Mouse (Mus musculus): ENCODE measurements around the gene Apoc2.
"Not testable (repeated sequence)": the region's sequence is repeated elsewhere in the genome, so short reads cannot be mapped to it uniquely, and the experiment has no call there.

Apoc2 gene

GRCm38 (mm10) chr7:19698907-19699826 lies 21.4 kb upstream of the Apoc2 start, which contains the start of gene Apoe:
Gene Apoe (minus strand): TSS chr7:19699188.
- DNase-seq (ENCODE audit: low spot score), result no peak

DNA sequence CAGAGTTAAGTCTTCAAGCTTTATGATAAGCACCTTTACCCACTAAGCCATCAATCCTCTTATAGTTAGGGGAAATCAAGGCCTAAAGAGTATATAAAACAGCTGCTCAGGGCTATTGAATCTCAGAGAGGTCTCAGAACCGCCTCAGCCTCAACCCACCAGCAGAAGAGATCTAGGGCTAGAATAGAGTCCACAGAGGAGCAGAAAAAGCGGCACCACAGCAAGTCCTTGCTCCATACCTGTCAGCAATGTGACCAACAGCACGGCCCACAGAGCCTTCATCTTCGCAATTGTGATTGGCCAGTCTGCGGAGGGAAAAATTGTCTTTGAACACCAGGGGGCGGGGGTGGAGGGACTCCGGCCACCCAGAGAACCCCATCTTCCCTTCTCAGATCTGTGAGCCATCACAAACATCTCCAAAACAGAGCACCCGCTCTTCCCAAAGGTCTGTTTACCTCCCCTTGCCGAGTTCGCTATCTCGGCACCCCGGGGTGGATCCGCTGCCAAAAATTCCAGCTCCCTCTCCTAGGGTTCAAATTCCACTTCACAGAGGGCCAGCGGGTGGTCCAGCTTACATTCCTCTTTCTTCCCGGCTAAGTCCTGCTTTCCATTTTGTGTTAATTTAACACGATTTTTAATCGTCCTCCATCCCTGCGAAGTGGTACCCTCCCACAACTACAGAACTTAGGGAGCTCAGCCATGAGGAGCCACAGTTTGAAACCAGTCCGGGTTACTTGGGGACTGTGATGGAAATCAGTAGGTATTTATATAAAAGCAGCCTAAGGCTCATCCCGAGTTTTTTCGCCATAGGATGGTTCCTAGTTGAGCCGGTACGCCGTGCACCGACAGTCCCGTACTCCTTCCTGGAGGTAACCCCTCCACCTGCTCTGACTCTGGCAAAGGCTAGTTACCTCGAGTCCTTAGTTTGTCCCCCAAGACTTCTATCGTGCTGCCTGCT lies 20.5 kb upstream of the Apoc2 start:
- no peak for DNase-seq (ENCODE audit: low spot score)

DNA sequence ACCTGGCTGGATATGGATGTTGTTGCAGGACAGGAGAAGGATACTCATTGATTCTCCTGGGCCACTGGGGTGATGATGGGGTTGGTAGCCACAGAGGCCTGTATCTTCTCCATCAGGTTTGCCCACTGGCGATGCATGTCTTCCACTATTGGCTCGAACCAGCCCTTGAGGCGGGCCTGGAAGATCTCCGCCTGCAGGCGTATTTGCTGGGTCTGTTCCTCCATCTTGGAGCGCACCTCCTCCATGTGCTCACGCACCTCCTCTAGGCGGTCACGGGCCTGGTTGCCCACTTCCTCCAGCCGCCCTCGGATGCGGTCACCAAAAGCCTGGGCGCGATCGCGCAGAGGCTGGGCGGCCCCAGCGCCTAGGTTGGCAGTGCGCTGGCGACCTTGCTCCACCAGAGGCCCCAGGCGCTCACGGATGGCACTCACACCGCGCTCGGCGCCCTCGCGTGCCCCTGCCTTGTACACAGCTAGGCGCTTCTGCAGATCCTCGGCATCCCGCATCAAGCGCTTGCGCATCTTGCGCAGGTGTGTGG lies 18.7 kb upstream of the Apoc2 start:
- DNase-seq (ENCODE audit: low spot score), result no peak

GRCm38 (mm10) chr7:19695881-19696280 lies 18.1 kb upstream of the Apoc2 start:
- no peak for DNase-seq (ENCODE audit: low spot score)

DNA sequence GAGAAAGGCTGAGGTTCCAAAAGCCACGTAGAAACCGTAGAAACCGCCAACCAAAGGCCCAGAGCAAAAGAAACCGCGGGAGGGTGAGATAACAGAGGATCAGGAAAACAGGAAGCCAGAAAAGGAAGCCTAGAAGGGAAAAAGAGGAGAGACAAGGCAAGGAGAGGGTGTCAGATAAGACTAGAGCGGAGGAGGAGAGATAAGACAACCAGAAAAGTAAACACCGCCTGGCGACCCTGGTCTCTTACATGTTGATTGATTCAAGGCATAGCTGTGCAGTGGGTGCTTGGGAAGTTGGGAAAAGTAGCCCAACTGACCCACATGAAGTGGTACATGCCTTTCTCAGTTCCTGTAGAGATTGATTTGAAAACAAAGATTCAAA lies 17.5 kb upstream of the Apoc2 start:
- DNase-seq (ENCODE audit: low spot score), result no peak

- DNase-seq (ENCODE audit: low spot score), result no peak
Observed at GRCm38 (mm10) chr7:19694336-19695212, 16.8 kb upstream of the Apoc2 start.

DNA sequence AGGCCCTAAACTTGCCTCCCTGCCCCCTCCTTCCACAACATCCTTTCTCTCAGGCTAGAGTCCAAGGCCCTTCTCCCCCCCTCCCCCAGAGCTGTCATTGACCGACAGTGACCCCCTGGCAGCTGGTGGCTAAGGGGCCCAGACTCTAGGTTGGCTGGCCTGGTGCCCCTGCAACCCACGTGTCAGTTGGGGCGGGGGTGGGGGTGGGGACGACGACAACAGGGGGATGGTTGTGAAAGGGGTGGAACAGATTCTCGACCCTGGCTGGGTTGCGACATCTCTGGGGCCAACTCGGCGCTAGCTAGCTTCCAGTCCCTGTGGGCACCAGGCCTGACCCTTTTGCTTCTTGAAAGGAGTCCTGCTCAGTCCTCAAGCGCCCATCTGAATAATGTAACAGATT lies 15.7 kb upstream of the Apoc2 start:
- DNase-seq (ENCODE audit: low spot score), result no peak

- DNase-seq (ENCODE audit: low spot score), result no peak
Observed at GRCm38 (mm10) chr7:19691873-19692865, 14.4 kb upstream of the Apoc2 start, which contains the start of gene Apoc1. Gene Apoc1 (minus strand): TSS chr7:19692660.

- DNase-seq (ENCODE audit: low spot score), result no peak
Observed at GRCm38 (mm10) chr7:19691434-19691833, 13.7 kb upstream of the Apoc2 start.

DNA sequence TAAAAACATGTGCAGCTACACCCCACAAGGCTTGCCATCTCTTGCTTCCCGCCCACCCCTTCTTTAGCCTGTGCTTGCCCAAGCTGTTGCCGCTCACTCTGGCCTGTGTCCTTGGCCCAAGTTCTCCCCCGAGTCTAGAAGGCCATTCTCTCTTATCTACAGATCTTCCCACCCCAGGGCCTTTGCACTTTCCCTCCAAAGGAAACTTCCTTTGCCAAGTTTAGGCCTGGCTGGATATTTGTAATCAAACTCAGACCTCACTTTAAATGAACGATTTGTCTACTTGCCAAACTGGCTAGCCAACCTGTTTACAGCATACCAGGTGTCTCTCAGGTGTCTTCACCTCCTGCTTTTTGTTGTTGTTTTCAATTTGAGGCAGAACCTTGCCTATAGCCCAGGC lies 13.1 kb upstream of the Apoc2 start:
- no peak for DNase-seq (ENCODE audit: low spot score)

- DNase-seq (ENCODE audit: low spot score), result no peak
Observed at GRCm38 (mm10) chr7:19688611-19689010, 10.9 kb upstream of the Apoc2 start.

DNA sequence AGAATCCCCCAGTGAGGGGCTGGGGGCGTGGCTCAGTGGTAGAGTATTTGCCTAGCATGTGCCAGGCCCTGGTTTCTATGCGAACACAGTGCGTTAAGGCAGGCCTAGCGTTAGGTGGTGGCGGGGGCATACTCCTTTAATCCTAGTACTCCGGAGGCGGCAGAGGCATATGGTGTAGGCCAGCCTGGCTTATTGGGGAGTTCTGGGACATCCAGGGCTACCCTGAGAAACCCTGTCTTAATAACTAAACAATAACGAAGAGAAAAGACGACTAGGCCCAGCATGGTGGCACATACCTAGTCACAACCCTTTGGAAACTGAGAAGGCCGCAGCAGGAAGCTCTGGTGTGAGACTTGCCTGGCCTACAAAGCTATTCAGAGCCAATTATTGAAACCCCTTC lies 10.4 kb upstream of the Apoc2 start:
- no peak for DNase-seq (ENCODE audit: low spot score)

GRCm38 (mm10) chr7:19686927-19687583 lies 9.3 kb upstream of the Apoc2 start:
- DNase-seq (ENCODE audit: low spot score), result not testable (repeated sequence)

- DNase-seq (ENCODE audit: low spot score), result no peak
Observed at GRCm38 (mm10) chr7:19686521-19686920, 8.8 kb upstream of the Apoc2 start.

DNA sequence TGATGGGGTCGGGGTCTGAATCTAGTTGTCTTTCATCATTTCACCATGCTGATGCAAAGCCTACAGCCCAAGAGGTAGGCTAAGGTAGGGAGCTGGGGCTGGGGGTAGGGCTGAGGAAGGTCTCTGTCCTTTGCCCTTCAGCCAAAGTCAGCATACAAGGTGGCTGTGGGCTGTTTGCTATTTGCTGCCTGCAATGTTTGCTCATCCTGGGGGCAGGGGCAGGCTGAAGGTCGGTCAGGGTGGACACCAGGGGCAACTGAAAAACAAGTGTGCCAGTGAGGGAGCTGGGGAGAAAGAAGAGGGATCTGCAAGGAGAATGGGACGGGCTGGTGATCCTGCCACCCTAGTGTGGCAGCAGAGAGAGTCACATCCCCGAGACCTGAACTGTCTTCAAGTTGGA lies 7.6 kb upstream of the Apoc2 start:
- no peak for DNase-seq (ENCODE audit: low spot score)

GRCm38 (mm10) chr7:19683771-19684201 lies 6.0 kb upstream of the Apoc2 start:
- DNase-seq (ENCODE audit: low spot score), result no peak

GRCm38 (mm10) chr7:19682979-19683378 lies 5.2 kb upstream of the Apoc2 start:
- DNase-seq (ENCODE audit: low spot score), result no peak

DNA sequence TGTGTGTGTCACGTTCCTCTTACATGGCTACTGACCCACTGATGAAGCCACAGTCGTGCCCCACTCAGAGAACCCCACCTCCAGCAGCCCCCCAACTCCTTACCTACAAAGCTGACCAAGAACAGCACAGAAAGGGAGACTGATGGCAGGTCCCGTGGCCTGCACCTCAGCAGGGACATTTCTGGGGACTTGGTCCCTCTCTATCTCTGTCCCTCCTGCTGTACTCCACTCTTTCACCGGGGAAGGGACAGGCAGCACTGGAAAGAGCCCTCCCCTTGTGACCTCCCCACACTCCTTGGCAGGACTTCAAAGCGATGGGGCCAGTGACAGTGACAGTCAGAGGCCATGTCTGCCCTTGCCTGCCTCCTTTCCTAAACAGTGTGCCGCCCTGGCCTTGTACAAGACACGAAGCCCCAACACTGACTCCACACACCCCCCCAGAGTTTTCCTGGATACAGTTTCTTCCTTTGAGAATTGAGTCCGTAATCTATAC lies 3.5 kb upstream of the Apoc2 start, which contains the start of the genes Gm44805 and Apoc4:
Gene Gm44805, minus strand, starts transcription at position 222 of the 493 bp plus-strand sequence.
Gene Apoc4, minus strand, starts transcription at position 278 of the 493 bp plus-strand sequence.
- no peak for DNase-seq (ENCODE audit: low spot score)

DNA sequence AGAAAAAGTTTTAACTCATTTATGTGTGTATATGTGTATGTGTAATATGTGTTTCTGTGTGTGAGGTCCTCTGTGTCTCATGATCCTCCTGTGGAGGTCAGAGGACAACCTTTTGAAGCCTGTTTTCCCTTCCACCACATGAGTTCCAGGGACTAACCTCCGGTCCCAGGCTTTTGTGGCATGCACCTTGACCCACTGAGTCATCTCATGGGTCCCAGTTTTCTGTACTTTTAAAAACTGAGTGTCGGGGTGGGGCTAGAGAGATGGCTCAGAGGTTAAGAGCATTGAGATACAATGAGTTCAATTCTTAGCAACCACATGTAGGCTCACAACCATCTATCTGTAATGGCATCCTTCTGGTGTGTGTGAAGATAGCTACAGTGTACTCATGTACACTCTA lies 3.0 kb upstream of the Apoc2 start:
- no peak for DNase-seq (ENCODE audit: low spot score)
